Mouse (Mus musculus): ENCODE results near the gene Gnb3.
"Not testable (repeated sequence)": the region's sequence is repeated elsewhere in the genome, so short reads cannot be mapped to it uniquely, and the experiment has no call there.

Gnb3 gene

GRCm38 (mm10) chr6:124803061-124803460 lies 37.0 kb downstream of the Gnb3 start:
- no peak for DNase-seq (ENCODE audit: low read depth, low spot score)

GRCm38 (mm10) chr6:124802400-124802799 lies 37.7 kb downstream of the Gnb3 start:
- DNase-seq (ENCODE audit: low read depth, low spot score) = not testable (repeated sequence)

DNA sequence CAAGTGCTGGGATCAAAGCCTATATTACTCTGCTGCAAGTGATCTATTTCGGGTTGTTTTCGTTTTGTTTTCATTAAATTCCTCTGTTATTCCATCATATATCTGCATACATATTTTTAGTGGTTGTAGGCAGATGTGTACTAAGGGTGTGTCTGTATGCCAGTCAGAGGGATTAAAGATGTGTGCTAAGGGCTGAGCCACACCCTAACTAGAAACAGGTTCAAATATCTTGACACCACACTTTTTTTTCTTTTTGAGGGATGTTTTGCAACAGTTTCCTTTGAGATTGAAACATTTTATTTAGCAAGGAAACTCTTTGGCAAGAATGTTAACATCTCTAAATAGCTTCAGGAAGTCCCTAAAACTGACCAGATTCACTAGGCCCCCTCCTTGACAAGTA lies 43.9 kb downstream of the Gnb3 start:
- DNase-seq (ENCODE audit: low read depth, low spot score) = no peak

GRCm38 (mm10) chr6:124795781-124796180 lies 44.3 kb downstream of the Gnb3 start:
- no peak for DNase-seq (ENCODE audit: low read depth, low spot score)

- DNase-seq (ENCODE audit: low read depth, low spot score) = no peak
Observed at GRCm38 (mm10) chr6:124791911-124792310, 48.2 kb downstream of the Gnb3 start.

DNA sequence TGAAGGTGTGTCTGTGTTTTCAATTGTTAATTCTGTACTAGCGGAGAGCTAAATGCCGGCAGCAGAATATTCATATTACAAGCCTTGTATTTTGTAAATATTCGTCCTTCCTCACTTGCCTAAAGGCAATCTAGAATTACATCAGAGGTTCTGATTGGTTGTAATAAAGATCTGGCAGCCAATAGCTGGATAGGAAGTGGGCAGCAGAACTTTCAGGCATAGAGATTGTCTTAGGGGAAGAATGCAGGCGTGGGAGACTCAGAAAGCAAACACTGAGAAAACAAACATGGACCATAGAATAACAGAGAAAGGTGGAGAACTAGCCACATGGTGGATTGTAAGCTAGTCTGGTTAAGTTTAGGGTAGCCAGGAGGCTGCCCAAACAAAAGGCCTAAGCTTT lies 50.0 kb downstream of the Gnb3 start:
- DNase-seq (ENCODE audit: low read depth, low spot score) = no peak

- no peak for DNase-seq (ENCODE audit: low read depth, low spot score)
Observed at GRCm38 (mm10) chr6:124789519-124789918, 50.6 kb downstream of the Gnb3 start.

DNA sequence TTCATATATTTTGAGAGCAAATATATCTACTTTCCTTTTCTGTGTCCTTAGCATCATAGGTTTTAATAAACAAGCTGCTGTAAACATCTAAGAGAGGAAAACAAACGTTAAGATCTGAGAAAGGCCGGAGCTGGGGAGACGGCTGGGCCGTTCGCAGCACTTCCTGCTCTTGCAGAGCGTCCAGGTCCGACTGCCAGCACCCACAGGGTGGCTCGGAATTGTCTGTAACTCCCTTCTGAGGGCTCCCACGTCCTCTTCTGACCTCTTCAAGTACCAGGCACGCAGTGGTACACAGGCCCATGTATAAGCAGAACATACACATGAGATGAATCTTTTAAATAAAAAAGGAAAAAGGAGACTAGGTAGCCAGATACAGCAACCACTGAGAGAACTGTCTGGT lies 52.4 kb downstream of the Gnb3 start:
- DNase-seq (ENCODE audit: low read depth, low spot score) = no peak

DNA sequence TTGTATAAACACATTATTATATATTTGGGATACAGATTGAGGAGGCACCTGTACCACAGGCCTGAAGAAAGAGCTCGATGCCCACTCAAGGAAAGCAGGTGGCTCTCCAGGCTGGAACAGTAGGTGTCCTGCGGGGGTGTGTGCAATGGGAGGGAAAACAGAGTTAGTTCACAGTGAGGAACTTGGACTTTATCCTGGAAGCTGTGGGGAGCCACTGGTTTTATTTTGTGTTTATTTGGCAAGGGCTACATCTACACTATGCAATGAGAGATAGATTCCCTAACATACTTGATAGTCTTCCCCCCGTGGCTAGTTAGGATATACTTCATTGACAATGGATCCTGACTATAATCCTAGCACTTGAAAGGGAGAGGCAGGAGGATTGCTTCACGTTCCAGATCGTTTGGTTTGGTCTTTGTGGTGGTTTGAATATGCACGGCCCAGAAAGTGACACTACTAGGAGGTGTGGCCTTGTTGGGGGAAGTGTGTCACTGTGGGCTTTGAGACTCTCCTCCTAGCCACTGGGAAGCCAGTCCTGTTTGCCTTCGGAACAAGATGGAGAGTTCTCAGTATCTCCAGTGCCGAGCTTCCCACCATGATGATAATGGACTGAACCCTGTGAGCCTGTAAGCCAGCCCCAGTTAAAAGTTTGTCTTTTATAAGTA lies 53.2 kb downstream of the Gnb3 start:
- DNase-seq (ENCODE audit: low read depth, low spot score) = no peak
